Mouse (Mus musculus): ENCODE data around the gene Pop5. TPM values are rescaled to one million over a fixed set of nuclear protein-coding genes. Genes with fewer than 3 reads are reported as not detected.

Gene Pop5
- 55.6 and 85.5 TPM in 2 replicates for polyA plus RNA-seq (2012; rRNA removed)

DNA sequence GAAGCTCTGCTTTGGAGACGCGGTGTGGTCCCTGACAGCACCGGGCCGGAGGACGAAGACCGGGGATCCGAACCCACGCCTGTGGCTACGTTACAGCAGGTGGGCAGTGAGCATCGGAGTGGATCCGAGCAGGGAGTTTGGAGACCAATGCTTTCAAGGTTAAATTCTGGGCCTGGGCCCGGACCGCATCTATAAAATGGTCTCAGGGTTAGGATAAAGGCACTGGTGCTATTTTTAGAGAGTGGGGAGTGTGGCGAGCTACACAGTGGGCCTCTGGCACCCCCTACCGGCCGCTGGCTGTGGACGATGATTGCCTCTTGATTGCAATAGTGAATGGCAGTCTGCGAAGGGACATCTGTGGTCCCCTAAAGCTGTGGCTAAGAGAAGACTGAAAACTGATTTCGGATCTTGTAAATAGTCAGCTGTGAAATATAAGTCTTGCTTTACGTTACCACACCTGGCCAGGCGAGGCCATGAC is at the start of gene Pop5:
Gene Pop5 (plus strand): TSS at position 51 of the 478 bp plus-strand sequence.
- Histone ChIP-seq H3K27me3 (ENCODE audit: control insufficient read depth, insufficient read depth, low read length) (peaks cover 8% of the 10 kb centered on the region), H3K4me1 (ENCODE audit: control insufficient read depth, insufficient read depth, insufficient read length) (peaks cover 10% of the 10 kb centered on the region), H3K27ac (ENCODE audit: insufficient read depth, low read length) (no peak within 1 kb of the TSS), H3K36me3 (ENCODE audit: control insufficient read depth, insufficient read depth, low read length) (peaks cover 7% of the 10 kb centered on the region), H3K4me3 (ENCODE audit: extremely low read depth, insufficient read depth, insufficient read length) (peak within 1 kb of the TSS; percentile 53)
- TF ChIP-seq CTCF (IDR thresholded peaks at IDR 0.05; ENCODE audit: extremely low read depth, insufficient read depth, insufficient read length, insufficient replicate concordance) (peak; percentile 96), POLR2A (IDR thresholded peaks at IDR 0.05; ENCODE audit: low read depth, low read length) (no peak)
- peak; percentile 59 to 84 for DNase-seq (ENCODE audit: low read depth in 1 of 2, low spot score in 2 of 2)
- WGBS, result 2% methylated on average over 21 of the region's 21 CpGs

- DNase-seq (ENCODE audit: low read depth in 1 of 2, low spot score in 2 of 2), result peak in 1 of 2 experiments; percentile 68
- H3K4me3 ChIP-seq (ENCODE audit: extremely low read depth, insufficient read depth, insufficient read length), result no peak overlapping the region
- H3K4me1 ChIP-seq (ENCODE audit: control insufficient read depth, insufficient read depth, insufficient read length), result peaks cover 13% of the 10 kb centered on the region; the same call in 1 of the 2 replicates
Observed at GRCm38 (mm10) chr5:115186371-115187073, 49.1 kb upstream of the Pop5 start.

GRCm38 (mm10) chr5:115187188-115188131 is 48.2 kb upstream of the Pop5 start:
- DNase-seq (ENCODE audit: low read depth in 1 of 2, low spot score in 2 of 2), result peak; percentile 66 to 86
- H3K27ac ChIP-seq (ENCODE audit: insufficient read depth, low read length), result no peak overlapping the region
- peak overlapping the region; percentile 23; the same call in 1 of the 2 replicates for H3K4me3 ChIP-seq (ENCODE audit: extremely low read depth, insufficient read depth, insufficient read length)
- H3K27me3 ChIP-seq (ENCODE audit: control insufficient read depth, insufficient read depth, low read length), result peaks cover 11% of the 10 kb centered on the region
- WGBS, result 1% methylated on average over 26 of the region's 26 CpGs
- H3K4me1 ChIP-seq (ENCODE audit: control insufficient read depth, insufficient read depth, insufficient read length), result peaks cover 13% of the 10 kb centered on the region; the same call in 1 of the 2 replicates
- H3K36me3 ChIP-seq (ENCODE audit: control insufficient read depth, insufficient read depth, low read length), result no peaks in the 10 kb centered on the region
- no peak for TF ChIP-seq POLR2A (IDR thresholded peaks at IDR 0.05; ENCODE audit: low read depth, low read length)
- peak; percentile 69; the same call in 1 of the 2 replicates for TF ChIP-seq CTCF (IDR thresholded peaks at IDR 0.05; ENCODE audit: extremely low read depth, insufficient read depth, insufficient read length, insufficient replicate concordance)

More at GRCm38 (mm10) chr5:115186371-115187073, 49.1 kb upstream of the Pop5 start:
- Histone ChIP-seq H3K36me3 (ENCODE audit: control insufficient read depth, insufficient read depth, low read length) (no peaks in the 10 kb centered on the region), H3K27ac (ENCODE audit: insufficient read depth, low read length) (no peak overlapping the region), H3K27me3 (ENCODE audit: control insufficient read depth, insufficient read depth, low read length) (peaks cover 4% of the 10 kb centered on the region; the same call in 1 of the 2 replicates)
- TF ChIP-seq POLR2A (IDR thresholded peaks at IDR 0.05; ENCODE audit: low read depth, low read length) (no peak), CTCF (IDR thresholded peaks at IDR 0.05; ENCODE audit: extremely low read depth, insufficient read depth, insufficient read length, insufficient replicate concordance) (0 out of 2 replicates have a peak, but pooled peaks have one; percentile 0)
- 20% methylated on average over 17 of the region's 17 CpGs for WGBS

- peak in 1 of 2 experiments; percentile 49 for DNase-seq (ENCODE audit: low read depth in 1 of 2, low spot score in 2 of 2)
- peaks cover 24% of the 10 kb centered on the region for H3K27me3 ChIP-seq (ENCODE audit: control insufficient read depth, insufficient read depth, low read length)
- WGBS, result 39% methylated on average over 5 of the region's 5 CpGs
- TF ChIP-seq POLR2A (IDR thresholded peaks at IDR 0.05; ENCODE audit: low read depth, low read length) (no peak), CTCF (IDR thresholded peaks at IDR 0.05; ENCODE audit: extremely low read depth, insufficient read depth, insufficient read length, insufficient replicate concordance) (peak; percentile 80; the same call in 1 of the 2 replicates)
- no peak overlapping the region for H3K4me3 ChIP-seq (ENCODE audit: extremely low read depth, insufficient read depth, insufficient read length)
- no peaks in the 10 kb centered on the region for H3K36me3 ChIP-seq (ENCODE audit: control insufficient read depth, insufficient read depth, low read length)
- H3K27ac ChIP-seq (ENCODE audit: insufficient read depth, low read length), result no peak overlapping the region
- H3K4me1 ChIP-seq (ENCODE audit: control insufficient read depth, insufficient read depth, insufficient read length), result peaks cover 17% of the 10 kb centered on the region
Observed at GRCm38 (mm10) chr5:115188824-115189223, 46.8 kb upstream of the Pop5 start.

DNA sequence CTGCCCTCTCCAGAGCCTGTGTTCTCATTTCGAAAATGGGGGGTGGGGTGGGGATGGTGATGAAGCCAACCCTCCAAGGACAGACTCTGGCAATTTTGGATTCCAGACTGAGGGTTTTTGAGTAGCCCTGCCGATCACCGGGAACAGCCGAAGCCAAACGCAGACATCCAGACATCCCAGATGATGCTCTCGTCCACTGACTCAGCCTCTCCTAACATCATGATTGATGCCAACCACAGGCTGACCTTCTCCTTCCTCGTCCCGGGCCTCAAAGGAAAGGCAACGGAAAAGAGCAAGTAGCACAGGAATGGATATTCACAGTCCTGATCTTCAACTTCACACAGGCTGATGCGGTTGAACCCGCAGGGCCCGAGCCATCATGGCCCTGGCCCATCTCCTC is 45.6 kb upstream of the Pop5 start:
- peaks cover 17% of the 10 kb centered on the region for H3K4me1 ChIP-seq (ENCODE audit: control insufficient read depth, insufficient read depth, insufficient read length)

More for the DNA sequence above, 45.6 kb upstream of the Pop5 start:
- TF ChIP-seq POLR2A (IDR thresholded peaks at IDR 0.05; ENCODE audit: low read depth, low read length), result no peak
- TF ChIP-seq CTCF (IDR thresholded peaks at IDR 0.05; ENCODE audit: extremely low read depth, insufficient read depth, insufficient read length, insufficient replicate concordance), result no peak
- peaks cover 33% of the 10 kb centered on the region for H3K27me3 ChIP-seq (ENCODE audit: control insufficient read depth, insufficient read depth, low read length)
- DNase-seq (ENCODE audit: low read depth in 1 of 2, low spot score in 2 of 2), result no peak
- WGBS, result 78% methylated on average over 12 of the region's 12 CpGs
- no peaks in the 10 kb centered on the region for H3K36me3 ChIP-seq (ENCODE audit: control insufficient read depth, insufficient read depth, low read length)
- H3K4me3 ChIP-seq (ENCODE audit: extremely low read depth, insufficient read depth, insufficient read length), result no peak overlapping the region
- no peak overlapping the region for H3K27ac ChIP-seq (ENCODE audit: insufficient read depth, low read length)
